Comparison of ENCODE assay signal across 8 mouse cellular contexts in the genomic region with DNA sequence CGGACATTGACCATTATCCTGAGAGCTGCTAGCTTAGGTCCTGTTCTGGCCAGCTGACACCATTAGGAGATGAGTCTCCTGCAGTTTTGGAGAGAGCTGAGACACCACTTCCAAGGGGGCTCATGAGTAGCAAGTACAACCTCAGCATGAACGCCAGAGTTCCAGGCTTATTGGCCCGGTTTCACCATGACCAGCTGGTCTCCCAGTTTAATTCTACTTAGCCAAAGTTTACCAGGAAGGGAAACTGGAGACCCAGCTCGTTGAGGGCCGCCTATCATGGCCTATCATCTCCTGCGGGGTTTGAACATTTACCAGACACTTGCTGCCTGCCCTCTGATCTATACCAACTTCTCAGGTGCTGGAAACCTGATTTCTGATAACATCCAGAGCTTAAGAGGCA. TPM values are rescaled to one million over a fixed set of nuclear protein-coding genes. Genes with fewer than 3 reads are reported as not detected.
DNase-seq lines count a peak whose midpoint lies in the region; TF ChIP-seq lines count a peak whose summit lies in the region.

No protein-coding gene starts in this region.

- H3K36me3 ChIP-seq in ES-Bruce4 (ENCODE audit: control insufficient read depth, insufficient read depth, low read length, poor library complexity, severe bottlenecking): peaks cover 17% of the 10 kb centered on the region
- H3K36me3 ChIP-seq in heart, embryonic 10.5 days: peaks cover 24% of the 10 kb centered on the region

- peak overlapping the region; percentile 97 for H3K27ac ChIP-seq in ES-Bruce4 (ENCODE audit: insufficient read depth, low read length)
- peak overlapping the region; percentile 77 for H3K27ac ChIP-seq in heart, embryonic 10.5 days

- 24% methylated on average over 6 of the region's 6 CpGs for WGBS in heart, embryonic 10.5 days

- peak overlapping the region; percentile 44 for H3K9ac ChIP-seq in ES-Bruce4 (ENCODE audit: low read depth, poor library complexity, severe bottlenecking)

- no peak for TF ChIP-seq CTCF in ES-Bruce4 (IDR thresholded peaks at IDR 0.05; ENCODE audit: low read depth, low read length)

- no peaks in the 10 kb centered on the region for H3K9me3 ChIP-seq in ES-Bruce4 (replicated peaks; ENCODE audit: control insufficient read depth, insufficient read depth, low read length, poor library complexity, severe bottlenecking)
- H3K9me3 ChIP-seq in heart, embryonic 10.5 days: no peaks in the 10 kb centered on the region

- no peak for TF ChIP-seq EP300 in ES-Bruce4 (IDR thresholded peaks at IDR 0.05; ENCODE audit: insufficient read depth, low read depth, low read length)

- intact Hi-C loops in heart, postnatal 25 days (cut with DNase I): no loop called here

- peaks cover 33% of the 10 kb centered on the region for H3K4me1 ChIP-seq in ES-Bruce4 (ENCODE audit: control insufficient read depth, insufficient read depth, low read length)
- H3K4me1 ChIP-seq in heart, embryonic 10.5 days: peaks cover 87% of the 10 kb centered on the region

- no peak for TF ChIP-seq POLR2A in ES-Bruce4 (IDR thresholded peaks at IDR 0.05; ENCODE audit: insufficient read depth, low read length)

- H3K27me3 ChIP-seq in ES-Bruce4 (ENCODE audit: control insufficient read depth, insufficient read depth, low read length, poor library complexity, severe bottlenecking): no peaks in the 10 kb centered on the region
- no peaks in the 10 kb centered on the region for H3K27me3 ChIP-seq in heart, embryonic 10.5 days (ENCODE audit: insufficient read depth, poor library complexity, severe bottlenecking)

- peak overlapping the region; percentile 4; the same call in 1 of the 2 replicates for H3K4me3 ChIP-seq in ES-Bruce4 (ENCODE audit: low read depth, low read length)
- H3K4me3 ChIP-seq in heart, embryonic 10.5 days: 0 out of 2 replicates have a peak overlapping the region, but pooled peaks have one; percentile 3

- DNase-seq in heart, adult 18-20 months: peak; percentile 66 to 71
- no peak for DNase-seq in heart, postnatal 25 days (ENCODE audit: low spot score)
- no peak for DNase-seq in heart, embryonic 10.5 days (ENCODE audit: low spot score)
- peak; percentile 38 for DNase-seq in kidney, postnatal 10 days
- no peak for DNase-seq in yolk sac, embryonic 10.5 days (ENCODE audit: low spot score)
- no peak for DNase-seq in adrenal gland, adult 8-10 months
- no peak for DNase-seq in layer of hippocampus, adult 18-20 months (ENCODE audit: low spot score in 2 of 2)

RNA-seq across cellular contexts. Expression of gene Lasp1, which starts 8.8 kb away (rescaled TPM):
- 10 to 100 TPM; 34.9 to 36.6 TPM for total RNA-seq in heart, adult 18-20 months (2021)
- 10 to 100 TPM; 41.3 to 46.2 TPM for total RNA-seq in heart, postnatal 25 days (2021)
- 228 and 231 TPM in 2 replicates for polyA plus RNA-seq in ES-Bruce4 (2011; ENCODE audit: insufficient read depth, insufficient read length, low read depth, missing spikeins)
- 50.8 and 65.1 TPM in 2 replicates for polyA plus RNA-seq in heart, embryonic 10.5 days (2016; fragmentation: Nextera tagmentation; extraction: Ambion mirVana)
- total RNA-seq in adrenal gland, adult 8-10 months (2022): 100 to 1,000 TPM; 131 to 177 (median 143) TPM
- 100 to 1,000 TPM; 107 to 110 TPM for total RNA-seq in layer of hippocampus, adult 18-20 months (2021)

RNA-seq across cellular contexts. Expression of gene Rpl23, which starts 25.4 kb away (rescaled TPM):
- 100 to 1,000 TPM; 505 to 584 TPM for total RNA-seq in heart, adult 18-20 months (2021)
- total RNA-seq in heart, postnatal 25 days (2021): 100 to 1,000 TPM; 454 to 515 TPM
- 777 and 842 TPM in 2 replicates for polyA plus RNA-seq in ES-Bruce4 (2011; ENCODE audit: insufficient read depth, insufficient read length, low read depth, missing spikeins)
- polyA plus RNA-seq in heart, embryonic 10.5 days (2016; fragmentation: Nextera tagmentation; extraction: Ambion mirVana): 387 and 414 TPM in 2 replicates
- total RNA-seq in adrenal gland, adult 8-10 months (2022): 100 to 1,000 TPM; 753 to 943 (median 843) TPM
- total RNA-seq in layer of hippocampus, adult 18-20 months (2021): 100 to 1,000 TPM; 367 to 379 TPM

RNA-seq across cellular contexts. Expression of gene 1700001P01Rik, which starts 31.9 kb away (rescaled TPM):
- total RNA-seq in heart, adult 18-20 months (2021): not detected
- not detected for total RNA-seq in heart, postnatal 25 days (2021)
- polyA plus RNA-seq in ES-Bruce4 (2011; ENCODE audit: insufficient read depth, insufficient read length, low read depth, missing spikeins): 0.99 TPM in 1 of 2 replicates, not detected in the other
- polyA plus RNA-seq in heart, embryonic 10.5 days (2016; fragmentation: Nextera tagmentation; extraction: Ambion mirVana): 0.30 TPM in 1 of 2 replicates, not detected in the other
- under 1 TPM in 3 of 4 experiments, not detected in 1; 0.49 to 0.67 (median 0.62) TPM for total RNA-seq in adrenal gland, adult 8-10 months (2022)
- total RNA-seq in layer of hippocampus, adult 18-20 months (2021): 1 to 10 TPM; 1.1 to 1.2 TPM

RNA-seq across cellular contexts. Expression of gene B230217C12Rik, which starts 33.0 kb away (rescaled TPM):
- total RNA-seq in heart, adult 18-20 months (2021): under 1 TPM; 0.51 to 0.55 TPM
- total RNA-seq in heart, postnatal 25 days (2021): under 1 TPM; 0.83 to 0.87 TPM
- polyA plus RNA-seq in ES-Bruce4 (2011; ENCODE audit: insufficient read depth, insufficient read length, low read depth, missing spikeins): 2.8 and 3.4 TPM in 2 replicates
- 9.2 and 9.6 TPM in 2 replicates for polyA plus RNA-seq in heart, embryonic 10.5 days (2016; fragmentation: Nextera tagmentation; extraction: Ambion mirVana)
- 1 to 10 TPM; 3.7 to 7.2 (median 6.2) TPM for total RNA-seq in adrenal gland, adult 8-10 months (2022)
- total RNA-seq in layer of hippocampus, adult 18-20 months (2021): 10 to 100 TPM; 70.8 to 71.5 TPM

RNA-seq across cellular contexts. Expression of gene Cwc25, which starts 41.3 kb away (rescaled TPM):
- total RNA-seq in heart, adult 18-20 months (2021): 1 to 10 TPM; 6.4 to 8.4 TPM
- total RNA-seq in heart, postnatal 25 days (2021): 1 to 10 TPM; 7.0 to 7.2 TPM
- polyA plus RNA-seq in ES-Bruce4 (2011; ENCODE audit: insufficient read depth, insufficient read length, low read depth, missing spikeins): 14.5 and 16.9 TPM in 2 replicates
- polyA plus RNA-seq in heart, embryonic 10.5 days (2016; fragmentation: Nextera tagmentation; extraction: Ambion mirVana): 11.6 and 17.0 TPM in 2 replicates
- total RNA-seq in adrenal gland, adult 8-10 months (2022): 10 to 100 TPM; 22.2 to 26.6 (median 23.1) TPM
- 10 to 100 TPM; 18.6 to 23.2 TPM for total RNA-seq in layer of hippocampus, adult 18-20 months (2021)

Comparison
In these comparisons a context has a peak if more than half of its experiments do, and no peak if none do; other contexts are left out.
1. DNase-seq: peak in heart, adult 18-20 months (2 of 2) and kidney, postnatal 10 days (single experiment); none in heart, postnatal 25 days (single experiment), heart, embryonic 10.5 days (single experiment), yolk sac, embryonic 10.5 days (single experiment), adrenal gland, adult 8-10 months (single experiment) and layer of hippocampus, adult 18-20 months (0 of 2).